Mouse (Mus musculus): ENCODE data around the gene Wnt9a.
"Not testable (repeated sequence)": the region's sequence is repeated elsewhere in the genome, so short reads cannot be mapped to it uniquely, and the experiment has no call there.

The Wnt9a gene

GRCm38 (mm10) chr11:59335150-59335549, 28.4 kb downstream of the Wnt9a start:
- in situ Hi-C loops (cut with MseI, MboI), result no loop called here

GRCm38 (mm10) chr11:59335942-59336341, 29.2 kb downstream of the Wnt9a start:
- in situ Hi-C loops (cut with MseI, MboI), result no loop called here

- in situ Hi-C loops (cut with MseI, MboI), result no loop called here
Observed at GRCm38 (mm10) chr11:59336381-59336780, 29.7 kb downstream of the Wnt9a start.

GRCm38 (mm10) chr11:59337955-59338735, 31.4 kb downstream of the Wnt9a start:
- in situ Hi-C loops (cut with MseI, MboI), result no loop called here

- in situ Hi-C loops (cut with MseI, MboI), result no loop called here
Observed at GRCm38 (mm10) chr11:59338736-59339120, 32.0 kb downstream of the Wnt9a start.

GRCm38 (mm10) chr11:59342956-59343355, 36.2 kb downstream of the Wnt9a start:
- in situ Hi-C loops (cut with MseI, MboI), result no loop called here

- in situ Hi-C loops (cut with MseI, MboI), result no loop called here
Observed at GRCm38 (mm10) chr11:59346166-59346910, 39.6 kb downstream of the Wnt9a start.

- in situ Hi-C loops (cut with MseI, MboI), result no loop called here
Observed at GRCm38 (mm10) chr11:59350326-59350725, 43.6 kb downstream of the Wnt9a start.

- in situ Hi-C loops (cut with MseI, MboI), result no loop called here
Observed at GRCm38 (mm10) chr11:59354793-59355192, 48.1 kb downstream of the Wnt9a start.

GRCm38 (mm10) chr11:59356874-59357289, 50.2 kb downstream of the Wnt9a start:
- in situ Hi-C loops (cut with MseI, MboI), result no loop called here

GRCm38 (mm10) chr11:59361291-59361690, 54.6 kb downstream of the Wnt9a start:
- in situ Hi-C loops (cut with MseI, MboI), result no loop called here

- in situ Hi-C loops (cut with MseI, MboI), result no loop called here
Observed at GRCm38 (mm10) chr11:59364007-59364406, 57.3 kb downstream of the Wnt9a start.

GRCm38 (mm10) chr11:59364417-59364816, 57.7 kb downstream of the Wnt9a start:
- in situ Hi-C loops (cut with MseI, MboI), result no loop called here

GRCm38 (mm10) chr11:59366031-59366430, 59.3 kb downstream of the Wnt9a start:
- in situ Hi-C loops (cut with MseI, MboI), result no loop called here

GRCm38 (mm10) chr11:59366633-59367032, 59.9 kb downstream of the Wnt9a start:
- in situ Hi-C loops (cut with MseI, MboI), result no loop called here

GRCm38 (mm10) chr11:59367955-59368354, 61.2 kb downstream of the Wnt9a start:
- in situ Hi-C loops (cut with MseI, MboI), result not testable (repeated sequence)

- in situ Hi-C loops (cut with MseI, MboI), result no loop called here
Observed at GRCm38 (mm10) chr11:59369848-59370247, 63.1 kb downstream of the Wnt9a start.

GRCm38 (mm10) chr11:59375475-59375874, 68.7 kb downstream of the Wnt9a start, which contains the start of gene Prss38:
Gene Prss38, minus strand, starts transcription at chr11:59375657.
- in situ Hi-C loops (cut with MseI, MboI), result no loop called here

GRCm38 (mm10) chr11:59377999-59378398, 71.3 kb downstream of the Wnt9a start:
- in situ Hi-C loops (cut with MseI, MboI), result no loop called here

- in situ Hi-C loops (cut with MseI, MboI), result no loop called here
Observed at GRCm38 (mm10) chr11:59379547-59379946, 72.8 kb downstream of the Wnt9a start.
